Mouse (Mus musculus): ENCODE measurements at regions not wholly inside any gene's neighbourhood (a gene's known extent, or its start where the extent isn't known, plus 50 kb on each side); places are given as distances from the start of the nearest gene placed in this dataset.

DNA sequence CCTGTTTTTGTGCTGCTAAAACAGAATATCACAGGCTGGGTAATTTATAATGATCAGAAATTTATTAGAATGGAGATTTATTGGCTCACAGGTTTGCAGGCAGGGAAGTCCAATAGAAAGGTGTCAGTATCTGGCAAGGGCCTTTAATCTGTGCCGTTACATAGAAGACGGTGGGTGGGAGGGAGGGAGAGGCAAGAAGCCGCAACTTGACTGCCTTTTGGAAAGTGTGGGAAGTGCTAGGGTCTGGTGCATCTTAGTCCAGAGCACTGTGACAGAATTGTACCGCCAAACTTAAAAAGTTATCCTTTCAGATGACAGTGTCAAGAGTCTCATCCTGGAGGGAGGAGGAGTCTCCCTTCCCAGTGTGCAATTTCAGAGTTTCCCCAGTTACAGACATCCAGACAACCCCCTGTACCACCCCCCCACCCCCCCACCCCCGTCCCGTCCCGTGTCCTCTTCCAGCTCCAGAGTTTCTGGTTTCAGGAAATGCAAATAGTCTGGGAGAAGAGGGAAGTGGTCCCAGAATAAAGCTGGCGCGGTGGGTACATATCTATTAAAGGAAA, 261.4 kb upstream of the Mpped2 start:
- no peak for ATAC-seq (ENCODE audit: extremely low read depth, insufficient number of reproducible peaks, low FRiP score, poor library complexity, severe bottlenecking)
- H3K9me3 ChIP-seq (replicated peaks), result peaks cover 40% of the 10 kb centered on the region
- H3K4me3 ChIP-seq (ENCODE audit: low read depth, low read length), result no peak overlapping the region
- no peaks in the 10 kb centered on the region for H3K27me3 ChIP-seq (ENCODE audit: insufficient read depth, low read length)
- DNase-seq (ENCODE audit: low spot score), result no peak
- no peaks in the 10 kb centered on the region for H3K36me3 ChIP-seq (replicated peaks)
- TF ChIP-seq POLR2AphosphoS5 (IDR thresholded peaks at IDR 0.05; ENCODE audit: insufficient replicate concordance, low read depth, low read length) (no peak), CTCF (IDR thresholded peaks at IDR 0.05; ENCODE audit: low read depth, low read length) (no peak), GATA2 (IDR thresholded peaks at IDR 0.05; ENCODE audit: borderline replicate concordance, low read depth, low read length) (no peak), GATA1 (IDR thresholded peaks at IDR 0.05; ENCODE audit: borderline replicate concordance, low read length) (no peak), TAL1 (conservative IDR thresholded peaks at IDR 0.05; ENCODE audit: low read depth, low read length) (no peak)
- no peaks in the 10 kb centered on the region for H3K4me1 ChIP-seq (ENCODE audit: insufficient read depth, low read depth, low read length)

DNA sequence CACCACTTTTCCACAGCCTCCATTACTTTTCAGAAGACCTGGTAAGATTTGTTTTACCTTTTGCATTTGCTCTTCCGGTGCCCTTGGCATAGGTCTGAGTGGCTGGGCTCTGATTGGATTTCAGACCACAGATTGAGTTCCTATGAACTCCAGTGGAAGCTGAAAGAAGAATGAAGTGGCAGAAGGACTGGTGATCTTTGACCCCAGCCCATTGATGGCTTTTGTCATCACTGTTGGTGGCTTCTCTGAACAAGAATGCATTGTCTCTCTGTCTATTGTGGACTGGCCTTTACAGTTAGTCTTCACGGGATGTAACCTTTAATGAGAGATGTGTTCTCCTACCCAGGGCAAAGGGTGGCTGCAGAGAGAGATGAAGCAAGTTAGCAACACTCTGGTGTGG, 256.9 kb upstream of the Mpped2 start:
- ATAC-seq (ENCODE audit: extremely low read depth, insufficient number of reproducible peaks, low FRiP score, poor library complexity, severe bottlenecking) (no peak), DNase-seq (ENCODE audit: low spot score) (no peak)
- Histone ChIP-seq H3K27me3 (ENCODE audit: insufficient read depth, low read length) (no peaks in the 10 kb centered on the region), H3K9me3 (replicated peaks) (peaks cover 30% of the 10 kb centered on the region), H3K4me1 (ENCODE audit: insufficient read depth, low read depth, low read length) (no peaks in the 10 kb centered on the region), H3K36me3 (replicated peaks) (no peaks in the 10 kb centered on the region), H3K4me3 (ENCODE audit: low read depth, low read length) (no peak overlapping the region)
- no peak for TF ChIP-seq POLR2AphosphoS5 (IDR thresholded peaks at IDR 0.05; ENCODE audit: insufficient replicate concordance, low read depth, low read length)
- TF ChIP-seq CTCF (IDR thresholded peaks at IDR 0.05; ENCODE audit: low read depth, low read length), result no peak
- no peak for TF ChIP-seq GATA2 (IDR thresholded peaks at IDR 0.05; ENCODE audit: borderline replicate concordance, low read depth, low read length)
- TF ChIP-seq GATA1 (IDR thresholded peaks at IDR 0.05; ENCODE audit: borderline replicate concordance, low read length), result no peak
- no peak for TF ChIP-seq TAL1 (conservative IDR thresholded peaks at IDR 0.05; ENCODE audit: low read depth, low read length)

DNA sequence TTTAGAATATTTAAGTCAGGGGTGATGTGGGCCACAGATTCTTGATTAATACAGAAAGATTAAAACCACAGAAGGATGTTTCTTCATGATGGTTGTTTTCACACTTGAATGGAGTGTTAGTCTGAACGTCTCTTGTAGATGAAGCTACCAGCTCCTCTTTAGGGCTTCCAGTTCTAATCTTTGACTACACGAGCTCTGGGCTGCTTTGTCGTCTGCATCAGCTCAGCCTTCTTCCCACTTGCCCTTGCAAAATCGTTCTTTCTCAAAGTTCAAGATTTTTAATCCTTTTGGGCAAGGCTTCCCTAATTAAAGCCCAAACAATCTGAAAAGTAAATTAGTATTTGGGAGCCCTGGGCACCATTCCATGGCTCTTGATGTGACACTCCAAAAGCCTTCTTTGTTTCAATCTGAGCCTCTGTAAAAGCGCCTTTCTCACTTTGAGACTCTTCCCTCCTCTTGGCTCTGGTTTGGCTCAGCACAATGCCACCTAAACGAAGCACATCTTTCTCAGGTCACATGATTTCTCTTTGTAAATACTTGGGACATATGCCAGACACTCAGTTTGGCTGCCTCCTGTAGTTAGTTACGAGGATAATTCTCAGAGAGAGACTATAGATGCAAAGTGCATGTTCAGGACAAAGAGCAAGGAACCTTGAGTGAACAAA, 238.6 kb upstream of the Mpped2 start:
- Histone ChIP-seq H3K4me3 (ENCODE audit: low read depth, low read length) (no peak overlapping the region), H3K36me3 (replicated peaks) (no peaks in the 10 kb centered on the region), H3K4me1 (ENCODE audit: insufficient read depth, low read depth, low read length) (no peaks in the 10 kb centered on the region), H3K9me3 (replicated peaks) (peaks cover 17% of the 10 kb centered on the region; the same call in 1 of the 2 replicates), H3K27me3 (ENCODE audit: insufficient read depth, low read length) (no peaks in the 10 kb centered on the region)
- ATAC-seq (ENCODE audit: extremely low read depth, insufficient number of reproducible peaks, low FRiP score, poor library complexity, severe bottlenecking) (no peak), DNase-seq (ENCODE audit: low spot score) (no peak)
- no peak for TF ChIP-seq TAL1 (conservative IDR thresholded peaks at IDR 0.05; ENCODE audit: low read depth, low read length)
- no peak for TF ChIP-seq GATA1 (IDR thresholded peaks at IDR 0.05; ENCODE audit: borderline replicate concordance, low read length)
- no peak for TF ChIP-seq CTCF (IDR thresholded peaks at IDR 0.05; ENCODE audit: low read depth, low read length)
- no peak for TF ChIP-seq POLR2AphosphoS5 (IDR thresholded peaks at IDR 0.05; ENCODE audit: insufficient replicate concordance, low read depth, low read length)
- no peak for TF ChIP-seq GATA2 (IDR thresholded peaks at IDR 0.05; ENCODE audit: borderline replicate concordance, low read depth, low read length)

DNA sequence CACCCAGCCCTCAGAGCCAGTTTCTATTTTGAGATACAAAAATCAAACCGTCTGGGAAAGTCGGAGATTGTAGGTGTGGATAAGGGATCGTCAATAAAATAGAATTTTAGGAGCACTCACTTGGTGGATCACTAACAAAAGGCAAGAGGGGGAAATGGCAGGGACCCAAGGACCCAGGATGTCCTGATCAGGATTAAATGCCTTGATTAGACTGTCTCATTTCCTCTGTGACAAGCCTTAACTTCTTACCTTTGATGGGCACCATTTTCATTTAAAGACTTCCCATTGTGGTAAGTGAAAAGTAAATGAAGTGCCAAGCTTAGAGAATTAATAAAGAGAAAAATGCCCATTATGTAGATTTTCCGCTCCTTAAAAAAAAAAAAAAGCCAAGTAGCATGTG, 238.0 kb upstream of the Mpped2 start:
- Histone ChIP-seq H3K36me3 (replicated peaks) (no peaks in the 10 kb centered on the region), H3K4me1 (ENCODE audit: insufficient read depth, low read depth, low read length) (no peaks in the 10 kb centered on the region), H3K4me3 (ENCODE audit: low read depth, low read length) (no peak overlapping the region), H3K9me3 (replicated peaks) (peaks cover 17% of the 10 kb centered on the region; the same call in 1 of the 2 replicates), H3K27me3 (ENCODE audit: insufficient read depth, low read length) (no peaks in the 10 kb centered on the region)
- ATAC-seq (ENCODE audit: extremely low read depth, insufficient number of reproducible peaks, low FRiP score, poor library complexity, severe bottlenecking) (no peak), DNase-seq (ENCODE audit: low spot score) (no peak)
- TF ChIP-seq GATA1 (IDR thresholded peaks at IDR 0.05; ENCODE audit: borderline replicate concordance, low read length), result no peak
- no peak for TF ChIP-seq TAL1 (conservative IDR thresholded peaks at IDR 0.05; ENCODE audit: low read depth, low read length)
- no peak for TF ChIP-seq GATA2 (IDR thresholded peaks at IDR 0.05; ENCODE audit: borderline replicate concordance, low read depth, low read length)
- TF ChIP-seq CTCF (IDR thresholded peaks at IDR 0.05; ENCODE audit: low read depth, low read length), result no peak
- TF ChIP-seq POLR2AphosphoS5 (IDR thresholded peaks at IDR 0.05; ENCODE audit: insufficient replicate concordance, low read depth, low read length), result no peak

DNA sequence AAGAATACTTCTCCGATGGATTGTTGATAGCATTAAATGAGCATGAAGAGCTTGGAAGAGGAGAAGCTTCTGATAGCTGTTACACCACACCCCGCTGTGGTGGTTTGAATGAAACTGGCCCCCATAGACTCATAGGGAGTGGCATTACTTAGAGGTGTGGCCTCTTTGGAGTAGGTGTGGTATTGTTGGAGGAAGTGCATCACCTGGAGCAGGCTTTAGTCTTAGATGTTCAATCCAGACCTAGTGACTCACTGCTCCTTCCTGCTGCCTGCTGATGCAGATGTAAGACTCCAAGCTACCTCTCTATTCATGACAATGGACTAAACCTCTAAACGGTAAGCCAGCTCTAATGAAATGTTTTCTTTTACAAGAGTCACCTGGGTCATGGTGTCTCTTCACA, 237.1 kb upstream of the Mpped2 start:
- TF ChIP-seq TAL1 (conservative IDR thresholded peaks at IDR 0.05; ENCODE audit: low read depth, low read length) (no peak), GATA1 (IDR thresholded peaks at IDR 0.05; ENCODE audit: borderline replicate concordance, low read length) (no peak), GATA2 (IDR thresholded peaks at IDR 0.05; ENCODE audit: borderline replicate concordance, low read depth, low read length) (no peak), POLR2AphosphoS5 (IDR thresholded peaks at IDR 0.05; ENCODE audit: insufficient replicate concordance, low read depth, low read length) (no peak), CTCF (IDR thresholded peaks at IDR 0.05; ENCODE audit: low read depth, low read length) (no peak)
- peaks cover 24% of the 10 kb centered on the region; the same call in 1 of the 2 replicates for H3K9me3 ChIP-seq (replicated peaks)
- no peak overlapping the region for H3K4me3 ChIP-seq (ENCODE audit: low read depth, low read length)
- no peak for ATAC-seq (ENCODE audit: extremely low read depth, insufficient number of reproducible peaks, low FRiP score, poor library complexity, severe bottlenecking)
- H3K36me3 ChIP-seq (replicated peaks), result no peaks in the 10 kb centered on the region
- DNase-seq (ENCODE audit: low spot score), result no peak
- H3K27me3 ChIP-seq (ENCODE audit: insufficient read depth, low read length), result no peaks in the 10 kb centered on the region
- no peaks in the 10 kb centered on the region for H3K4me1 ChIP-seq (ENCODE audit: insufficient read depth, low read depth, low read length)

DNA sequence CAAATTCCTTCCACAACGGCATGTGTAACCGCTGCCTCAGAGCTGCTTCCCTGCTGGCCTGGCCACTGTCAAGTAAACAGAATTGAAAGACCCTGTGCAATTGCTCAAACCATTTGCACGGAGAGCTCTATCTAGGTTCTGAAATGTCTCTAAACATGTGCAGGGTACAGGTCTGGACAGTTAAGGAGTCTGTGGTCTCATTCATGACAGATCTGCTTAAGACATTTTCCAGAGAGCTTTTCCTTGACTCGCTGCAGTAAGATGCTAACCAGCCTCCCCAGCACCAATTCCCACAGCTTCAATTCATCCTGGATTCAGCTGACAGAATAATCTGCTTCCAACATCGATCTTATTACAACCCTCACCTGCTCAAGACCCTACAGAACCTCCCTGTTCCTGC, 235.1 kb upstream of the Mpped2 start:
- DNase-seq (ENCODE audit: low spot score) (no peak), ATAC-seq (ENCODE audit: extremely low read depth, insufficient number of reproducible peaks, low FRiP score, poor library complexity, severe bottlenecking) (no peak)
- Histone ChIP-seq H3K9me3 (replicated peaks) (peaks cover 36% of the 10 kb centered on the region), H3K4me3 (ENCODE audit: low read depth, low read length) (no peak overlapping the region), H3K27me3 (ENCODE audit: insufficient read depth, low read length) (no peaks in the 10 kb centered on the region), H3K36me3 (replicated peaks) (no peaks in the 10 kb centered on the region), H3K4me1 (ENCODE audit: insufficient read depth, low read depth, low read length) (no peaks in the 10 kb centered on the region)
- TF ChIP-seq CTCF (IDR thresholded peaks at IDR 0.05; ENCODE audit: low read depth, low read length) (no peak), GATA2 (IDR thresholded peaks at IDR 0.05; ENCODE audit: borderline replicate concordance, low read depth, low read length) (no peak), POLR2AphosphoS5 (IDR thresholded peaks at IDR 0.05; ENCODE audit: insufficient replicate concordance, low read depth, low read length) (no peak), GATA1 (IDR thresholded peaks at IDR 0.05; ENCODE audit: borderline replicate concordance, low read length) (no peak), TAL1 (conservative IDR thresholded peaks at IDR 0.05; ENCODE audit: low read depth, low read length) (no peak)

Measured in G1E (cell line).